Mouse (Mus musculus) lung, postnatal 0 days (tissue): ENCODE measurements around the gene Cyp2j13.

Experiments used
- CTCF ChIP-seq: IDR thresholded peaks from 2 replicates; pipeline ENCODE4 v1.5.1; 2016; ENCODE audit warnings: antibody characterized with exemption, mild to moderate bottlenecking
- EP300 ChIP-seq: IDR thresholded peaks from 2 replicates; pipeline ENCODE4 v1.6.1; 2016; ENCODE audit warnings: antibody characterized with exemption, mild to moderate bottlenecking, control low read depth

GRCm38 (mm10) chr4:96016875-96017274, 60.5 kb downstream of the Cyp2j13 start:
- TF ChIP-seq CTCF (no peak), EP300 (no peak)
